Mouse (Mus musculus) MEL (cell line): ENCODE results near the gene Jarid2. TPM values are rescaled to one million over a fixed set of nuclear protein-coding genes. Genes with fewer than 3 reads are reported as not detected.

Experiments
- DNase-seq: peaks from one replicate; pipeline ENCODE4 v3.0.0; 2011; ENCODE audit warnings: low read depth, low spot score
- H3K27ac ChIP-seq: 2 replicates; pipeline ENCODE4 v1.5.1; 2012; ENCODE audit warnings: low read depth, mild to moderate bottlenecking, control low read depth, low read length, moderate library complexity; ENCODE audit not compliant: control insufficient read depth
- H3K27me3 ChIP-seq, 2 experiments: fragments of 150-350 bp in 1 of 2; sonication (generic) in 1 of 2; 2 replicates each; pipeline ENCODE4 v1.6.1; 2012; ENCODE audit warnings: low read length in 2 of 2, mild to moderate bottlenecking in 2 of 2, improper control_type of control experiment in 1 of 2, moderate library complexity in 1 of 2; ENCODE audit not compliant: insufficient read depth in 2 of 2, control insufficient read depth in 1 of 2
- H3K36me3 ChIP-seq, 2 experiments: 2 replicates each; pipeline ENCODE4 v1.6.1; 2012 to 2014; ENCODE audit warnings: low read length in 2 of 2, improper control_type of control experiment in 1 of 2, inconsistent platforms in 1 of 2, mild to moderate bottlenecking in 1 of 2; ENCODE audit not compliant: insufficient read depth in 2 of 2, control insufficient read depth in 1 of 2
- H3K4me1 ChIP-seq, 2 experiments: fragments of 150-350 bp in 1 of 2; sonication (generic) in 1 of 2; 2 replicates each; pipeline ENCODE4 v1.6.1; 2012; ENCODE audit warnings: low read length in 2 of 2, improper control_type of control experiment in 1 of 2, mild to moderate bottlenecking in 1 of 2; ENCODE audit not compliant: insufficient read depth in 2 of 2, control insufficient read depth in 1 of 2
- H3K4me3 ChIP-seq, 2 experiments: fragments of 150-350 bp in 1 of 2; sonication (generic) in 1 of 2; 2 replicates each; pipeline ENCODE4 v1.5.1; 2012; ENCODE audit warnings: low read depth in 2 of 2, low read length in 2 of 2, mild to moderate bottlenecking in 2 of 2, moderate library complexity in 2 of 2, control low read depth in 1 of 2, improper control_type of control experiment in 1 of 2; ENCODE audit not compliant: control insufficient read depth in 1 of 2, insufficient read depth in 1 of 2
- H3K79me2 ChIP-seq: 2 replicates; pipeline ENCODE4 v1.6.1; 2012; ENCODE audit warnings: mild to moderate bottlenecking, low read length, moderate library complexity; ENCODE audit not compliant: control insufficient read depth, poor library complexity, insufficient read depth
- H3K9ac ChIP-seq: 2 replicates; pipeline ENCODE4 v1.6.1; 2012; ENCODE audit warnings: low read depth, mild to moderate bottlenecking, control low read depth, low read length, moderate library complexity; ENCODE audit not compliant: control insufficient read depth, poor library complexity, severe bottlenecking
- H3K9me3 ChIP-seq: fragments of 150-350 bp; sonication (generic); replicated peaks from 2 replicates; pipeline ENCODE4 v1.6.1; 2012; ENCODE audit warnings: mild to moderate bottlenecking, low read length, improper control_type of control experiment, moderate library complexity; ENCODE audit not compliant: insufficient read depth
- BHLHE40 ChIP-seq: IDR thresholded peaks from 2 replicates; pipeline ENCODE4 v1.6.1; 2012; ENCODE audit warnings: low read depth, mild to moderate bottlenecking, inconsistent platforms, low read length, improper control_type of control experiment, borderline replicate concordance
- CHD1 ChIP-seq: IDR thresholded peaks from 2 replicates; pipeline ENCODE4 v1.6.1; 2012; ENCODE audit warnings: low read depth, mild to moderate bottlenecking, inconsistent platforms, low read length, improper control_type of control experiment
- CTCF ChIP-seq, 3 experiments: IDR thresholded peaks in 2 of 3; conservative IDR thresholded peaks in 1 of 3; 2 replicates each; pipeline ENCODE4 v1.5.1; 2011 to 2012; ENCODE audit warnings: low read length in 3 of 3, low read depth in 2 of 3, mild to moderate bottlenecking in 2 of 3, improper control_type of control experiment in 1 of 3, inconsistent platforms in 1 of 3, mixed read lengths in 1 of 3, moderate library complexity in 1 of 3; ENCODE audit not compliant: control insufficient read depth in 1 of 3, insufficient read depth in 1 of 3, poor library complexity in 1 of 3, severe bottlenecking in 1 of 3
- EP300 ChIP-seq, 2 experiments: IDR thresholded peaks; 2 replicates each; pipeline ENCODE4 v1.6.1; 2011; ENCODE audit warnings: improper control_type of control experiment in 2 of 2, low read length in 2 of 2, low read depth in 1 of 2, mild to moderate bottlenecking in 1 of 2
- GABPA ChIP-seq: IDR thresholded peaks from 2 replicates; pipeline ENCODE4 v1.6.1; 2012; ENCODE audit warnings: low read depth, mild to moderate bottlenecking, inconsistent platforms, low read length, improper control_type of control experiment, moderate library complexity
- MAFK ChIP-seq: IDR thresholded peaks from 2 replicates; pipeline ENCODE4 v1.6.1; 2011; ENCODE audit warnings: low read depth, mild to moderate bottlenecking, low read length, improper control_type of control experiment, borderline replicate concordance
- NRF1 ChIP-seq: IDR thresholded peaks from 2 replicates; pipeline ENCODE4 v1.6.1; 2014; ENCODE audit warnings: low read depth, mild to moderate bottlenecking, inconsistent platforms, low read length, improper control_type of control experiment, moderate library complexity; ENCODE audit not compliant: poor library complexity, insufficient read depth, severe bottlenecking
- POLR2AphosphoS2 ChIP-seq: IDR thresholded peaks from 2 replicates; pipeline ENCODE4 v1.6.1; 2011; ENCODE audit warnings: low read length, improper control_type of control experiment
- POLR2AphosphoS5 ChIP-seq: IDR thresholded peaks from 2 replicates; pipeline ENCODE4 v1.6.1; 2012; ENCODE audit warnings: low read depth, borderline replicate concordance, mild to moderate bottlenecking, inconsistent platforms, low read length, moderate library complexity, mixed read lengths
- RAD21 ChIP-seq: IDR thresholded peaks from 2 replicates; pipeline ENCODE4 v1.6.1; 2011; ENCODE audit warnings: mild to moderate bottlenecking, low read depth, low read length, improper control_type of control experiment
- TCF12 ChIP-seq: IDR thresholded peaks from 2 replicates; pipeline ENCODE4 v1.6.1; 2014; ENCODE audit warnings: low read depth, mild to moderate bottlenecking, inconsistent platforms, low read length, improper control_type of control experiment, moderate library complexity
- USF1 ChIP-seq: IDR thresholded peaks from 2 replicates; pipeline ENCODE4 v1.6.1; 2014; ENCODE audit warnings: low read depth, mild to moderate bottlenecking, inconsistent platforms, low read length, improper control_type of control experiment, moderate library complexity
- ZKSCAN1 ChIP-seq: IDR thresholded peaks from 2 replicates; pipeline ENCODE4 v1.6.1; 2012; ENCODE audit warnings: low read depth, mild to moderate bottlenecking, inconsistent platforms, low read length, improper control_type of control experiment, moderate library complexity
- ZNF384 ChIP-seq: IDR thresholded peaks from 2 replicates; pipeline ENCODE4 v1.6.1; 2012; ENCODE audit warnings: low read depth, mild to moderate bottlenecking, inconsistent platforms, low read length, improper control_type of control experiment
- polyA plus RNA-seq, 2 experiments: library from polyadenylated mRNA; stranded (reverse) in 1 of 2; unstranded in 1 of 2; fragments of >175 nt in 1 of 2; fragments of >200 nt in 1 of 2; gene quantifications; 2 replicates each; pipeline versions ENCODE4 v1.2.1 to v1.2.4; 2012; ENCODE audit warnings: low replicate concordance in 2 of 2, low read depth in 1 of 2; ENCODE audit not compliant: insufficient read length in 2 of 2, insufficient read depth in 1 of 2, missing spikeins in 1 of 2
- total RNA-seq: library from RNA; depleted of rRNA; stranded (reverse); fragments of 300-350 nt; gene quantifications from 2 replicates; pipeline ENCODE4 v1.2.3, GENCODE M21; 2012

The Jarid2 gene
- total and polyA plus RNA-seq, 3 experiments, result 5.4 to 76.5 (median 21.2) TPM

GRCm38 (mm10) chr13:44711882-44712281 lies 17.4 kb upstream of the Jarid2 start:
- Histone ChIP-seq H3K4me1 (peaks cover 8 to 15% of the 10 kb centered on the region in 2 experiments), H3K27me3 (no peaks in the 10 kb centered on the region), H3K4me3 (no peak overlapping the region), H3K9ac (no peak overlapping the region), H3K79me2 (no peaks in the 10 kb centered on the region), H3K27ac (no peak overlapping the region), H3K9me3 (no peaks in the 10 kb centered on the region), H3K36me3 (peaks cover 0 to 9% of the 10 kb centered on the region in 2 experiments; a peak in 2 of 4 replicates)
- DNase-seq, result no peak
- TF ChIP-seq POLR2AphosphoS5 (no peak), BHLHE40 (no peak), MAFK (no peak)

GRCm38 (mm10) chr13:44715187-44715885 lies 13.9 kb upstream of the Jarid2 start:
- no peak overlapping the region for H3K9ac ChIP-seq
- no peak overlapping the region for H3K4me3 ChIP-seq
- no peak for DNase-seq
- no peaks in the 10 kb centered on the region for H3K27me3 ChIP-seq
- H3K4me1 ChIP-seq, result peaks cover 2 to 8% of the 10 kb centered on the region in 2 experiments; a peak in 3 of 4 replicates
- H3K79me2 ChIP-seq, result no peaks in the 10 kb centered on the region
- H3K9me3 ChIP-seq, result no peaks in the 10 kb centered on the region
- no peak overlapping the region for H3K27ac ChIP-seq
- TF ChIP-seq CTCF (IDR thresholded peaks at IDR 0.05 in 2 of 3, conservative IDR thresholded peaks at IDR 0.05 in 1 of 3; ENCODE audit: control insufficient read depth in 1 of 3, insufficient read depth in 1 of 3, low read depth in 2 of 3, low read length in 3 of 3, poor library complexity in 1 of 3, severe bottlenecking in 1 of 3) (no peak), ZNF384 (no peak), USF1 (no peak), GABPA (no peak), TCF12 (no peak), RAD21 (no peak), POLR2AphosphoS5 (no peak), CHD1 (no peak), ZKSCAN1 (no peak), NRF1 (no peak), EP300 (IDR thresholded peaks at IDR 0.05; ENCODE audit: low read depth in 1 of 2, low read length in 2 of 2) (no peak), POLR2AphosphoS2 (no peak)
- H3K36me3 ChIP-seq, result peaks cover 0 to 2% of the 10 kb centered on the region in 2 experiments; a peak in 2 of 4 replicates
